Mouse (Mus musculus) MEL (cell line): ENCODE results near the gene Xab2. TPM values are rescaled to one million over a fixed set of nuclear protein-coding genes. Genes with fewer than 3 reads are reported as not detected.
A peak's percentile ranks its signal among the peaks of the same experiment; 100 is the strongest.

Experiments used
- DNase-seq: peaks from one replicate; pipeline ENCODE4 v3.0.0; 2011; ENCODE audit warnings: low read depth, low spot score
- H3K27ac ChIP-seq: 2 replicates; pipeline ENCODE4 v1.5.1; 2012; ENCODE audit warnings: low read depth, mild to moderate bottlenecking, control low read depth, low read length, moderate library complexity; ENCODE audit not compliant: control insufficient read depth
- H3K27me3 ChIP-seq, 2 experiments: fragments of 150-350 bp in 1 of 2; sonication (generic) in 1 of 2; 2 replicates each; pipeline ENCODE4 v1.6.1; 2012; ENCODE audit warnings: low read length in 2 of 2, mild to moderate bottlenecking in 2 of 2, improper control_type of control experiment in 1 of 2, moderate library complexity in 1 of 2; ENCODE audit not compliant: insufficient read depth in 2 of 2, control insufficient read depth in 1 of 2
- H3K36me3 ChIP-seq, 2 experiments: 2 replicates each; pipeline ENCODE4 v1.6.1; 2012 to 2014; ENCODE audit warnings: low read length in 2 of 2, improper control_type of control experiment in 1 of 2, inconsistent platforms in 1 of 2, mild to moderate bottlenecking in 1 of 2; ENCODE audit not compliant: insufficient read depth in 2 of 2, control insufficient read depth in 1 of 2
- H3K4me1 ChIP-seq, 2 experiments: fragments of 150-350 bp in 1 of 2; sonication (generic) in 1 of 2; 2 replicates each; pipeline ENCODE4 v1.6.1; 2012; ENCODE audit warnings: low read length in 2 of 2, improper control_type of control experiment in 1 of 2, mild to moderate bottlenecking in 1 of 2; ENCODE audit not compliant: insufficient read depth in 2 of 2, control insufficient read depth in 1 of 2
- H3K4me3 ChIP-seq, 2 experiments: fragments of 150-350 bp in 1 of 2; sonication (generic) in 1 of 2; 2 replicates each; pipeline ENCODE4 v1.5.1; 2012; ENCODE audit warnings: low read depth in 2 of 2, low read length in 2 of 2, mild to moderate bottlenecking in 2 of 2, moderate library complexity in 2 of 2, control low read depth in 1 of 2, improper control_type of control experiment in 1 of 2; ENCODE audit not compliant: control insufficient read depth in 1 of 2, insufficient read depth in 1 of 2
- H3K79me2 ChIP-seq: 2 replicates; pipeline ENCODE4 v1.6.1; 2012; ENCODE audit warnings: mild to moderate bottlenecking, low read length, moderate library complexity; ENCODE audit not compliant: control insufficient read depth, poor library complexity, insufficient read depth
- H3K9ac ChIP-seq: 2 replicates; pipeline ENCODE4 v1.6.1; 2012; ENCODE audit warnings: low read depth, mild to moderate bottlenecking, control low read depth, low read length, moderate library complexity; ENCODE audit not compliant: control insufficient read depth, poor library complexity, severe bottlenecking
- H3K9me3 ChIP-seq: fragments of 150-350 bp; sonication (generic); replicated peaks from 2 replicates; pipeline ENCODE4 v1.6.1; 2012; ENCODE audit warnings: mild to moderate bottlenecking, low read length, improper control_type of control experiment, moderate library complexity; ENCODE audit not compliant: insufficient read depth
- BHLHE40 ChIP-seq: IDR thresholded peaks from 2 replicates; pipeline ENCODE4 v1.6.1; 2012; ENCODE audit warnings: low read depth, mild to moderate bottlenecking, inconsistent platforms, low read length, improper control_type of control experiment, borderline replicate concordance
- CHD1 ChIP-seq: IDR thresholded peaks from 2 replicates; pipeline ENCODE4 v1.6.1; 2012; ENCODE audit warnings: low read depth, mild to moderate bottlenecking, inconsistent platforms, low read length, improper control_type of control experiment
- CTCF ChIP-seq, 3 experiments: IDR thresholded peaks in 2 of 3; conservative IDR thresholded peaks in 1 of 3; 2 replicates each; pipeline ENCODE4 v1.5.1; 2011 to 2012; ENCODE audit warnings: low read length in 3 of 3, low read depth in 2 of 3, mild to moderate bottlenecking in 2 of 3, improper control_type of control experiment in 1 of 3, inconsistent platforms in 1 of 3, mixed read lengths in 1 of 3, moderate library complexity in 1 of 3; ENCODE audit not compliant: control insufficient read depth in 1 of 3, insufficient read depth in 1 of 3, poor library complexity in 1 of 3, severe bottlenecking in 1 of 3
- ELF1 ChIP-seq: IDR thresholded peaks from 2 replicates; pipeline ENCODE4 v1.6.1; 2014; ENCODE audit warnings: low read depth, mild to moderate bottlenecking, inconsistent platforms, low read length, improper control_type of control experiment, moderate library complexity
- ETS1 ChIP-seq: IDR thresholded peaks from 2 replicates; pipeline ENCODE4 v1.6.1; 2012; ENCODE audit warnings: low read depth, mild to moderate bottlenecking, inconsistent platforms, low read length, improper control_type of control experiment, moderate library complexity
- GABPA ChIP-seq: IDR thresholded peaks from 2 replicates; pipeline ENCODE4 v1.6.1; 2012; ENCODE audit warnings: low read depth, mild to moderate bottlenecking, inconsistent platforms, low read length, improper control_type of control experiment, moderate library complexity
- GATA1 ChIP-seq: IDR thresholded peaks from 2 replicates; pipeline ENCODE4 v1.6.1; 2011; ENCODE audit warnings: low read depth, low read length, improper control_type of control experiment
- HCFC1 ChIP-seq: IDR thresholded peaks from 2 replicates; pipeline ENCODE4 v1.6.1; 2012; ENCODE audit warnings: low read depth, mild to moderate bottlenecking, inconsistent platforms, low read length, improper control_type of control experiment, moderate library complexity
- JUND ChIP-seq: IDR thresholded peaks from 2 replicates; pipeline ENCODE4 v1.6.1; 2011; ENCODE audit warnings: low read depth, mild to moderate bottlenecking, improper control_type of control experiment, low read length
- MAFK ChIP-seq: IDR thresholded peaks from 2 replicates; pipeline ENCODE4 v1.6.1; 2011; ENCODE audit warnings: low read depth, mild to moderate bottlenecking, low read length, improper control_type of control experiment, borderline replicate concordance
- MAX ChIP-seq: IDR thresholded peaks from 2 replicates; pipeline ENCODE4 v1.6.1; 2011; ENCODE audit warnings: low read length, improper control_type of control experiment
- MEF2A ChIP-seq: IDR thresholded peaks from 2 replicates; pipeline ENCODE4 v1.6.1; 2014; ENCODE audit warnings: low read depth, mild to moderate bottlenecking, inconsistent platforms, low read length, improper control_type of control experiment; ENCODE audit not compliant: poor library complexity, insufficient replicate concordance, severe bottlenecking; ENCODE audit errors: extremely low read depth
- MXI1 ChIP-seq: IDR thresholded peaks from 2 replicates; pipeline ENCODE4 v1.6.1; 2011; ENCODE audit warnings: mild to moderate bottlenecking, low read depth, low read length, improper control_type of control experiment
- MYC ChIP-seq: IDR thresholded peaks from 2 replicates; pipeline ENCODE4 v1.6.1; 2011; ENCODE audit warnings: low read depth, mild to moderate bottlenecking, low read length, improper control_type of control experiment, moderate library complexity
- NELFE ChIP-seq: IDR thresholded peaks from 2 replicates; pipeline ENCODE4 v1.6.1; 2011; ENCODE audit warnings: low read depth, low read length, improper control_type of control experiment
- NRF1 ChIP-seq: IDR thresholded peaks from 2 replicates; pipeline ENCODE4 v1.6.1; 2014; ENCODE audit warnings: low read depth, mild to moderate bottlenecking, inconsistent platforms, low read length, improper control_type of control experiment, moderate library complexity; ENCODE audit not compliant: poor library complexity, insufficient read depth, severe bottlenecking
- POLR2A ChIP-seq, 2 experiments: IDR thresholded peaks; 2 replicates each; pipeline ENCODE4 v1.6.1; 2011 to 2012; ENCODE audit warnings: low read length in 2 of 2, mild to moderate bottlenecking in 2 of 2, control low read depth in 1 of 2, improper control_type of control experiment in 1 of 2, low read depth in 1 of 2, moderate library complexity in 1 of 2; ENCODE audit not compliant: control insufficient read depth in 1 of 2, insufficient read depth in 1 of 2, poor library complexity in 1 of 2
- POLR2AphosphoS2 ChIP-seq: IDR thresholded peaks from 2 replicates; pipeline ENCODE4 v1.6.1; 2011; ENCODE audit warnings: low read length, improper control_type of control experiment
- POLR2AphosphoS5 ChIP-seq: IDR thresholded peaks from 2 replicates; pipeline ENCODE4 v1.6.1; 2012; ENCODE audit warnings: low read depth, borderline replicate concordance, mild to moderate bottlenecking, inconsistent platforms, low read length, moderate library complexity, mixed read lengths
- SIN3A ChIP-seq: IDR thresholded peaks from 2 replicates; pipeline ENCODE4 v1.6.1; 2012; ENCODE audit warnings: low read length, improper control_type of control experiment, inconsistent platforms
- SMC3 ChIP-seq: IDR thresholded peaks from 2 replicates; pipeline ENCODE4 v1.6.1; 2011; ENCODE audit warnings: low read depth, low read length, improper control_type of control experiment
- TAL1 ChIP-seq: IDR thresholded peaks from 2 replicates; pipeline ENCODE4 v1.6.1; 2012; ENCODE audit warnings: mild to moderate bottlenecking, inconsistent platforms, low read length, moderate library complexity, mixed read lengths
- TBP ChIP-seq: IDR thresholded peaks from 2 replicates; pipeline ENCODE4 v1.8.0; 2011; ENCODE audit warnings: low read depth, low read length, improper control_type of control experiment
- TCF12 ChIP-seq: IDR thresholded peaks from 2 replicates; pipeline ENCODE4 v1.6.1; 2014; ENCODE audit warnings: low read depth, mild to moderate bottlenecking, inconsistent platforms, low read length, improper control_type of control experiment, moderate library complexity
- UBTF ChIP-seq: IDR thresholded peaks from 2 replicates; pipeline ENCODE4 v1.6.1; 2012; ENCODE audit warnings: low read depth, mild to moderate bottlenecking, inconsistent platforms, low read length, improper control_type of control experiment, moderate library complexity, borderline replicate concordance; ENCODE audit not compliant: insufficient read depth
- USF1 ChIP-seq: IDR thresholded peaks from 2 replicates; pipeline ENCODE4 v1.6.1; 2014; ENCODE audit warnings: low read depth, mild to moderate bottlenecking, inconsistent platforms, low read length, improper control_type of control experiment, moderate library complexity
- ZC3H11A ChIP-seq: IDR thresholded peaks from 2 replicates; pipeline ENCODE4 v1.6.1; 2012; ENCODE audit warnings: low read depth, mild to moderate bottlenecking, inconsistent platforms, low read length, improper control_type of control experiment
- ZKSCAN1 ChIP-seq: IDR thresholded peaks from 2 replicates; pipeline ENCODE4 v1.6.1; 2012; ENCODE audit warnings: low read depth, mild to moderate bottlenecking, inconsistent platforms, low read length, improper control_type of control experiment, moderate library complexity
- ZMIZ1 ChIP-seq: IDR thresholded peaks from 2 replicates; pipeline ENCODE4 v1.6.1; 2012; ENCODE audit warnings: low read depth, mild to moderate bottlenecking, inconsistent platforms, low read length, improper control_type of control experiment, moderate library complexity
- ZNF384 ChIP-seq: IDR thresholded peaks from 2 replicates; pipeline ENCODE4 v1.6.1; 2012; ENCODE audit warnings: low read depth, mild to moderate bottlenecking, inconsistent platforms, low read length, improper control_type of control experiment
- polyA plus RNA-seq, 2 experiments: library from polyadenylated mRNA; stranded (reverse) in 1 of 2; unstranded in 1 of 2; fragments of >175 nt in 1 of 2; fragments of >200 nt in 1 of 2; gene quantifications; 2 replicates each; pipeline versions ENCODE4 v1.2.1 to v1.2.4; 2012; ENCODE audit warnings: low replicate concordance in 2 of 2, low read depth in 1 of 2; ENCODE audit not compliant: insufficient read length in 2 of 2, insufficient read depth in 1 of 2, missing spikeins in 1 of 2
- total RNA-seq: library from RNA; depleted of rRNA; stranded (reverse); fragments of 300-350 nt; gene quantifications from 2 replicates; pipeline ENCODE4 v1.2.3, GENCODE M21; 2012

Gene Xab2
- total and polyA plus RNA-seq, 3 experiments = 54.8 to 90.4 (median 68.1) TPM

DNA sequence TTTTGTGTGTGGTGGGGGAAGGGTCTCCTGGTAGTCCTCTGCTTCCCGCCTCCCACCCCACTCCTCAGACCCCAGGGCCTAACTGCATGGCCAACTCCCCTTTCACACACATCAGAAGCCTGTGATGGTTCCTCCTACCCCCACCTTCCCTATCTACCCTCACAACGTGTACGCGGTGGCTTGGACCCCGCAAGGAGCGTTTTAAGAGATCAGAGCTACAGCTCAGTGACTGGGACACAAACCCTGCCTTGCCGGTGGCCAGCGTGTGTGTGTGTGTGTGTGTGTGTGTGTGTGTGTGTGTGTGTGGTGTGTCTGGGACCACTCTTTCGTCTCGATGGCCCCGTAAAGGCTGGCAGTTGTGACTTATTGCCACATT lies 32.9 kb downstream of the Xab2 start:
- no peaks in the 10 kb centered on the region for H3K27me3 ChIP-seq
- H3K36me3 ChIP-seq = peaks cover 0 to 6% of the 10 kb centered on the region in 2 experiments; a peak in 2 of 4 replicates
- peaks cover 6% of the 10 kb centered on the region in 2 experiments; a peak in 3 of 4 replicates for H3K4me1 ChIP-seq
- H3K4me3 ChIP-seq = peak overlapping the region; percentile 55 to 80
- H3K27ac ChIP-seq = no peak overlapping the region
- TF ChIP-seq MAFK (no peak), POLR2A (IDR thresholded peaks at IDR 0.05; ENCODE audit: control insufficient read depth in 1 of 2, insufficient read depth in 1 of 2, low read depth in 1 of 2, low read length in 2 of 2, poor library complexity in 1 of 2) (no peak), NELFE (no peak), MYC (no peak), CHD1 (no peak), BHLHE40 (no peak), GABPA (no peak), MAX (no peak), ZC3H11A (no peak), TAL1 (no peak), ZMIZ1 (no peak), ZNF384 (no peak), CTCF (IDR thresholded peaks at IDR 0.05 in 2 of 3, conservative IDR thresholded peaks at IDR 0.05 in 1 of 3; ENCODE audit: control insufficient read depth in 1 of 3, insufficient read depth in 1 of 3, low read depth in 2 of 3, low read length in 3 of 3, poor library complexity in 1 of 3, severe bottlenecking in 1 of 3) (no peak), JUND (no peak), ZKSCAN1 (no peak), POLR2AphosphoS2 (no peak), MEF2A (no peak), SMC3 (no peak), HCFC1 (no peak)
- DNase-seq = peak; percentile 50
- H3K9ac ChIP-seq = peak overlapping the region; percentile 60
- H3K9me3 ChIP-seq = no peaks in the 10 kb centered on the region
- no peaks in the 10 kb centered on the region for H3K79me2 ChIP-seq

DNA sequence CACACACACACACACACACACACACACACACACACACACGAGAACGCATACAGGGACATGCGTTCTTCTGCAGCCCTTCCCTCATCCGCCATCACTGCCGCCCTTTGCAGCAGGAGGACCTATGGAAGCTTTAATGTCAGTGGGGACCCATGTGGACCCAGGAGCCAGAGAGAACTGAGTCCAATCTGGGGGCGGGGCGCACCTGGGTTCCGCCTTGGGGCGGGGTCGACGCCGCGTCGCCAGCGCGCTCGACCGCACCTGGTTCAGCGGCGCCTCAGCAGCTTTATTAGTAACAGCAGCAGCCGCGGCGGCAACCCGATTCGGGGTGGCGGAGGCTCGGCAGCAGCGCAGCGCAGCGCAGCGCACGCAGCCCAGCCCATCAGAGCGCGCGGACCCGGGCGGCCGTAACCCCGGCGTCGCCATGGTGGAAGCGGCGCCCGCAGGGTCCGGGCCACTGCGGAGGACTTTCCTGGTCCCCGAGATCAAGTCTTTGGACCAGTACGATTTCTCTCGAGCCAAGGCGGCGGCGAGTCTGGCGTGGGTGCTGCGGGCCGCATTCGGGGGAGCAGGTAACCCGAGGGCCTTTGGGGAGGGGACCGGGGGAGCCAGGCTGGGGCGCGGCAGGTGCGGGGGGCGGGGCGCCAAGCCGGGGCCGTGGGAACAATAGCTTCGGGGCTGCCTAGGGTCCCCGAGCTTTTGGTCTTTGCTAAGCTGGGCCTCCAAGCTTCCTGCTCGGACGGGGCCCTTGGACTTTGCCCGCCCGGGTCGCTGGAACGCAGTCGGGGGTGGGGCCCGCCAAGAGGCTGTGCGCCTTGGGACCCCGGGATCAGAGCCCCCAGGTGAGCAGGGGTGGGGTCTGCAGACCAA lies 33.5 kb downstream of the Xab2 start:
- TF ChIP-seq TBP (no peak), NRF1 (peak; percentile 16; the same call in 1 of the 2 replicates), ZNF384 (no peak), POLR2A (IDR thresholded peaks at IDR 0.05; ENCODE audit: control insufficient read depth in 1 of 2, insufficient read depth in 1 of 2, low read depth in 1 of 2, low read length in 2 of 2, poor library complexity in 1 of 2) (0 out of 4 replicates have a peak, but pooled peaks of 1 of the 2 experiments have one; percentile 28), SIN3A (peak; percentile 37; the same call in 1 of the 2 replicates), TCF12 (no peak), GATA1 (no peak), ELF1 (0 out of 2 replicates have a peak, but pooled peaks have one; percentile 8), ETS1 (no peak), UBTF (0 out of 2 replicates have a peak, but pooled peaks have one; percentile 35), POLR2AphosphoS5 (no peak), USF1 (no peak), MXI1 (peak; percentile 33; the same call in 1 of the 2 replicates)
- Histone ChIP-seq H3K79me2 (no peaks in the 10 kb centered on the region), H3K9me3 (no peaks in the 10 kb centered on the region), H3K36me3 (peaks cover 0 to 6% of the 10 kb centered on the region in 2 experiments; a peak in 2 of 4 replicates), H3K4me3 (peak overlapping the region; percentile 55 to 80), H3K9ac (peak overlapping the region; percentile 60), H3K27ac (no peak overlapping the region), H3K4me1 (peaks cover 6% of the 10 kb centered on the region in 2 experiments; a peak in 3 of 4 replicates), H3K27me3 (no peaks in the 10 kb centered on the region)
- DNase-seq = peak; percentile 56
